Mouse (Mus musculus) urinary bladder, postnatal 10 days (tissue): Measurements from ENCODE around the gene Olfr901.
"Not testable (repeated sequence)": the region's sequence is repeated elsewhere in the genome, so short reads cannot be mapped to it uniquely, and the experiment has no call there.

ENCODE experiments used
- DNase-seq: peaks from one replicate; pipeline ENCODE4 v3.0.0; 2022; ENCODE audit warnings: low spot score

The Olfr901 gene

GRCm38 (mm10) chr9:38429155-38429554 lies at the start of gene Olfr901:
Olfr901 (plus strand) TSS chr9:38429455.
- DNase-seq, result no peak

- no peak for DNase-seq
Observed at GRCm38 (mm10) chr9:38401398-38401797, 27.9 kb upstream of the Olfr901 start, which contains the start of gene Olfr147. Olfr147 (plus strand) TSS chr9:38401698.

GRCm38 (mm10) chr9:38407502-38407901 lies 21.8 kb upstream of the Olfr901 start:
- DNase-seq, result not testable (repeated sequence)

DNA sequence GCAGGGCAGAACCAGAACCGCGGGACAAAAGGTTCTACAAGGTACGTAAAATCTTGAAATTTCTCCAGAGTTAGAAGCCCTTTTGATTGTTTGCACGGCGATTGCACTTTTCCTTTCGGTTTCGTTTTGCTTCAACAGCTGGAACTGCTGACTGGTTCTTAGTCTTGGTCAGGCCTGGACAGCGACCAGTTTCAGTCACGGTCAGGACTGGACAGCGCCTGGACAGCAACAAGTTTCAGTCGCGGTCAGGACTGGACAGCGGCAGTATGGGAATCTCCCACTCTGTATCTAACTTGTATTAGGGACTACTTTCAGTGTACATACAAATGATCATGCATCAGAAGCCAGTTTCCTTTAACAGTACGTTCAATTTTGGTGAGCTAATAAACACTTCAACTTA lies 15.8 kb upstream of the Olfr901 start:
- not testable (repeated sequence) for DNase-seq

DNA sequence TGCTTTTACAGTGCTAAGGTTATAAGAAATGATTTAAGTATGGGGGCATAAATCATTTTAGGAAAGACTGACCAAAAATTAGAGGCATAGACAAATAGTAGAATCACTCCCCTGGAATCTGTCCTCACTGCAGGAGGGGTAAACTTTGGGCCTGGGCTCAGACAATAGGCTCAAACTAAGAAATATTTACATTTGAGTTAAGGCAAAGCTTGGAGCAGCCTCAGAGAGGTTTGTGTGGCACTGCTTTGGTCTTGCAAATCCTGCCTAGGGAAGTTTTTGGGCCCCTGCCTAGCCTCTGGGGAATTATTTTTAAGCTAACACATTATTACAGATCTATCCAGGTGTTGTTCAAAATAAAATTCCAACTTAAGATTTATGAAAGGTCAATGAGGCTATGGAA lies 5.5 kb upstream of the Olfr901 start:
- DNase-seq, result no peak

DNA sequence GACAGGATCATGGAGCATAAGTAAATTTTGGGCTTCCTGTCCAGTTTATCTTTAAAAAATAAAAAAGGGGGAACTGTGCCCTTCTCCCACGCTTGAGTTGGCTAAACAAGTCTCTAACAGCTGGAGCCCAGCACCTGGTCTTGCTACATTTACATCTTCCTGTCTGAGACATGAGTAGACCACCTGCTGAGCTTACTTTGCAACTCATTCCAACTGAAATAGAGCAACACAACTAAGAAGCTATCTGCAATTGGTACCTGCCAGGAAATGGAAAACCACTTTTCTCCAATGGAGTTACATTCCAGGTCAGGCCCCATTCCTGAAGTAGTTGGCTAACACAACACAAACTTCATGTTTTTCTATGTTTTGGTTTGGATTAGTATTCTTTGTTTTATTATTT lies 2.2 kb upstream of the Olfr901 start:
- DNase-seq, result no peak

DNA sequence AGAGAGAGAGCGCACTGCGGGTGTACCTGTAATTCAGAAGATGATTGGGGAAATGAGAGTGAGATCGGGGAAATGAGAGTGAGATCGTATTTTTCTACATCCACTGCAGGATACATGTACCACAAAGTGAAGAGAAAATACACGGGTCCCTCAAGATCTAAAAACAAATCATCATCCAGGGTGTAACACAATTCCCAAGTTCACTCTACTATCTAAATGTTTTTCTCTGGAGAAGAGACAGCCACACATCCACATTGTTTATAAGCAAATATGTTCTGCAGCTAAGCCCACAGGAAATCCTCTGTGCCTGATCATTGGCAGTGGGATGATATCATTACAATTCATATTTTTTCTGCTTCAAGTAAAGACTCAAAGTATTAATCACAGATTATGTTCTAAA lies 18.1 kb downstream of the Olfr901 start, which contains the start of gene Olfr902:
Gene Olfr902 (plus strand): TSS at position 301 of the 400 bp plus-strand sequence.
- no peak for DNase-seq

DNA sequence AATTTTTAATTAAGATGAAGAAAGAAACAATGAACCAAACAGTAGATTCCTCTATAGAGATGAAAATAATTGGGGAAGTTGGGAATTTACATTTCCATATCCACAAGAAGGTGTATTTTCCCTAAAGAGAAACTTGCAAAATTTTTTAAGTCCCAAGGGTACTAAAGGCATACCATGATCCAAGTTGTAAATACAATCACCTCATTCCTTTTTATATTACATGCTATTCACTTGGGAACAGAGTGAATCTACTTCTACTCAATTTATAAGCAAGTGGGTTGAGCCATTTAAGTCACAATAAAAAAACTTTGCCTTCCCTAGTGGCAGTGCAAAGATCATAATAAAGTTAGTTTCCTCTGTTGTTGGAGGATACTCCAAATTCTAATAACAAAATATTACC lies 33.6 kb downstream of the Olfr901 start, which contains the start of gene Olfr904:
Gene Olfr904 (plus strand): TSS at position 301 of the 400 bp plus-strand sequence.
- DNase-seq, result no peak

GRCm38 (mm10) chr9:38470807-38471206 lies 41.6 kb downstream of the Olfr901 start, which contains the start of gene Olfr905:
Olfr905 (plus strand) TSS chr9:38471107.
- no peak for DNase-seq
